Mouse (Mus musculus) embryo, embryonic 11 days (tissue): ENCODE measurements at regions not wholly inside any gene's neighbourhood (a gene's known extent, or its start where the extent isn't known, plus 50 kb on each side); places are given as distances from the start of the nearest gene placed in this dataset.
"Not testable (repeated sequence)": the region's sequence is repeated elsewhere in the genome, so short reads cannot be mapped to it uniquely, and the experiment has no call there.

Experiments
- DNase-seq: peaks from one replicate; pipeline ENCODE4 v3.0.0-alpha.2; 2015

DNA sequence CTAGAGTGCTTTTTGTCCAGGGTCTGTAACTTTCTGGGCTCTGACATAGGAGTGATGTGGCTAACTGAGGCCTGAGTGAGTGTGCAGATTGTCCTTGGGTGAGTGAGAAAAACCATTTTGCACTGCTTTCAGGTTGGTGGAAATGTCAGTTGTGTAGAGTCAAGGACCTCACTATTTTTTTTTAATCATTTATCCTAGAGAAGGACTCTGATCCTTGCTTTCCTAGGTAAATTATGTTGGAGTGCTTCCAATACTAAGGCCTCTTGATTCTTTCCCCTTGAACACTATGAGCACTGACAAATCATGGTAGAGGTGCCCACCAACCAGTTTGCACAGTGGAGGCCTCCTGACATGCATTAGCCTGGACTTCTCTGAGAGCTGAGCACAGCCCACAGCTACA, 233.6 kb downstream of the Utp18 start:
- not testable (repeated sequence) for DNase-seq
